Mouse (Mus musculus) E14TG2a.4 (cell line): ENCODE data around the gene Spats1.

Experiments used
- CTCF ChIP-seq: conservative IDR thresholded peaks from 2 replicates; pipeline ENCODE4 v1.5.1; 2014; ENCODE audit warnings: low read length
- NANOG ChIP-seq: IDR thresholded peaks from 2 replicates; pipeline ENCODE4 v1.6.1; 2014; ENCODE audit warnings: borderline replicate concordance, low read length, mixed read lengths
- POU5F1 ChIP-seq: IDR thresholded peaks from 2 replicates; pipeline ENCODE4 v1.6.1; 2014; ENCODE audit warnings: low read length, borderline replicate concordance

DNA sequence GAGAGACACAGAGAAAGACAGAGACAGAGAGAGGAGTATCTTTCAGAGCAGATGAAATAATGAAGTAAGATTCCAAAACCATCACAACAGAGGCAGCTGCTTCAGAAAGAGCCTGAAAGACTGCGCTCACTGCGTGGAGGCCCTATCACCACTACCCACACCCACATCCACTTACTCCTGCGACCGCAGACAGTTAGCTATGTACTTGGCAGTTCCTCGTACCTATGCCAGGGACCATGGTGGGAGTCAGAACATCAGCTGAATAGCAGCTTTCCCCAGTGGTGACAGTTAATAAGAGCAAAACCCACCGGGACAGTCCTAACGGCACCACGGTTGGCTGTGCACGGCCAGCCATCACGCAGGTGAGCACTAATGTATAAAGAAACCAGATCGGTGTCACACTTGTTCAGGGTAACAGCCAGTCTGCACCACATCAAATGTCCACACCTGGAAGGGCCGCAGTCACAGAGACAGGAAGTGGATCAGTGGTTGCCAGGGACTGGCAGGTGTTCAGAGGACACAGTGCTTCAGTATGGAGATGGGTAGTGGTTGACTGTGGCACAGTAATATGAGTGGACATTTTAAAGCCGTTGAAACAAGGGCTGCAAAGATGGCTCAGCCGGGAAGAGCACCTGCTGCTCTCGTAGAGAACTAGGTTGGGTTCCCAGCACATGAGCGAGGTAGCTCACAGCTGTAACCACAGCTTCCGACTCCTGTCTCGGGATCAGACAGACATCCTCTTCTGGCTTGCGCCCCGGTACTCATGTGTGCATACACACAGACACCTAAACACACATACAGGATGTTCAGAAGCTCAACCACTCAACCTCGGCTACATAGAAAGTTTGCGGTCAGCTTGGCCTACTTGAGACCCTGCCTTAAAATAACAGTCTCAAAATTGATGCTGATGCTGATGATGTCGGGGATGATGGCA, 13.4 kb upstream of the Spats1 start:
- TF ChIP-seq CTCF (no peak), NANOG (no peak), POU5F1 (no peak)
